Mouse (Mus musculus) stomach, embryonic 14.5 days (tissue): ENCODE data around the gene Zfp143. TPM values are rescaled to one million over a fixed set of nuclear protein-coding genes. Genes with fewer than 3 reads are reported as not detected.

Experiments
- ATAC-seq: fragments of 200-750 bp; cut with Nextera tagmentation; 2 replicates; pipeline ENCODE4 v1.8.0; 2017; ENCODE audit warnings: low read depth, moderate TSS enrichment; ENCODE audit not compliant: insufficient number of reproducible peaks, insufficient read depth, low FRiP score
- H3K27ac ChIP-seq: fragments of 300-500 bp; sonication (generic); 2 replicates; pipeline ENCODE4 v1.5.1; 2014; ENCODE audit warnings: mild to moderate bottlenecking, low read length, moderate library complexity, mixed read lengths
- H3K27me3 ChIP-seq: fragments of 300-500 bp; sonication (generic); 2 replicates; pipeline ENCODE4 v1.6.1; 2014; ENCODE audit warnings: low read length, control low read depth, mixed read lengths; ENCODE audit not compliant: control insufficient read depth, insufficient read depth
- H3K36me3 ChIP-seq: fragments of 300-500 bp; sonication (generic); 2 replicates; pipeline ENCODE4 v1.6.1; 2014; ENCODE audit warnings: mild to moderate bottlenecking, control low read depth, low read length, moderate library complexity, mixed read lengths; ENCODE audit not compliant: control insufficient read depth, insufficient read depth
- H3K4me1 ChIP-seq: fragments of 300-500 bp; sonication (generic); 2 replicates; pipeline ENCODE4 v1.6.1; 2014; ENCODE audit warnings: low read length, control low read depth, mixed read lengths; ENCODE audit not compliant: control insufficient read depth, insufficient read depth
- H3K4me2 ChIP-seq: fragments of 300-500 bp; sonication (generic); replicated peaks from 2 replicates; pipeline ENCODE4 v1.6.1; 2014; ENCODE audit warnings: low read depth, low read length, control low read depth
- H3K4me3 ChIP-seq: fragments of 300-500 bp; sonication (generic); 2 replicates; pipeline ENCODE4 v1.5.1; 2014; ENCODE audit warnings: low read depth, low read length, control low read depth
- H3K9ac ChIP-seq: fragments of 300-500 bp; sonication (generic); replicated peaks from 2 replicates; pipeline ENCODE4 v1.6.1; 2014; ENCODE audit warnings: low read depth, mild to moderate bottlenecking, control low read depth, low read length, moderate library complexity, mixed read lengths
- H3K9me3 ChIP-seq: fragments of 300-500 bp; sonication (generic); 2 replicates; pipeline ENCODE4 v1.6.1; 2016; ENCODE audit warnings: low read depth, low read length, control low read depth; ENCODE audit not compliant: control insufficient read depth
- WGBS: fragments of 180-500 bp; shearing (Covaris S2); extraction: QIAGEN DNeasy Blood & Tissue Kit; methylation state at CpG from one replicate; pipeline ENCODE4 v1.1.7; 2014; 5-methylcytosine and 5-hydroxymethylcytosine counted together
- polyA plus RNA-seq: library from polyadenylated mRNA; unstranded; fragments of >200 nt; fragmentation: Nextera tagmentation; extraction: Ambion mirVana; gene quantifications from 2 replicates; pipeline ENCODE4 v1.2.1, GENCODE M21; 2014

Gene Zfp143
- polyA plus RNA-seq, 1 experiment from 2014 or later: 18.2 TPM

DNA sequence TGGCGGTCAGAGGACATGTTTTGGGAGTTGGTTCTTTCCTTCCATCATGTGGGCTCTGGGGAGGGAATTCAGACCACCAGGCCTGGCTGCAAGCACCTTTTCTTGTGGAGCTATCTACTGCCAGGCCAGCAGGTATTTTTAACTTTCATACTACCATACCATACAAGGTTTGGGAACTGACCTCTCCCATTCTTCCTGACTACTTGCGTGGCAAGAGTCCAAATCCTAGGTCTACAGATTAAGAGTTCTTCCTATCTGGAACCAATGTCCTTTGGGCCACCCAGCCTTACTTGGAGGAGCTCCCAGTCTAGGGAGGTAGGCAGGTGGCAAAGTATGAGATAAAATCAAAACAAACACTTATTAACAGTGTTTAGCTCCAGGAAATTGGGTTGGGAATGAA lies 57.4 kb downstream of the Zfp143 start:
- no peak overlapping the region for H3K27ac ChIP-seq
- no peaks in the 10 kb centered on the region for H3K27me3 ChIP-seq
- WGBS: 77% methylated on average over 2 of the region's 2 CpGs
- no peak for ATAC-seq
- H3K9me3 ChIP-seq: no peaks in the 10 kb centered on the region
- H3K4me3 ChIP-seq: no peak overlapping the region
- no peak overlapping the region for H3K9ac ChIP-seq
- no peaks in the 10 kb centered on the region for H3K4me1 ChIP-seq
- no peak overlapping the region for H3K4me2 ChIP-seq
- no peaks in the 10 kb centered on the region for H3K36me3 ChIP-seq

DNA sequence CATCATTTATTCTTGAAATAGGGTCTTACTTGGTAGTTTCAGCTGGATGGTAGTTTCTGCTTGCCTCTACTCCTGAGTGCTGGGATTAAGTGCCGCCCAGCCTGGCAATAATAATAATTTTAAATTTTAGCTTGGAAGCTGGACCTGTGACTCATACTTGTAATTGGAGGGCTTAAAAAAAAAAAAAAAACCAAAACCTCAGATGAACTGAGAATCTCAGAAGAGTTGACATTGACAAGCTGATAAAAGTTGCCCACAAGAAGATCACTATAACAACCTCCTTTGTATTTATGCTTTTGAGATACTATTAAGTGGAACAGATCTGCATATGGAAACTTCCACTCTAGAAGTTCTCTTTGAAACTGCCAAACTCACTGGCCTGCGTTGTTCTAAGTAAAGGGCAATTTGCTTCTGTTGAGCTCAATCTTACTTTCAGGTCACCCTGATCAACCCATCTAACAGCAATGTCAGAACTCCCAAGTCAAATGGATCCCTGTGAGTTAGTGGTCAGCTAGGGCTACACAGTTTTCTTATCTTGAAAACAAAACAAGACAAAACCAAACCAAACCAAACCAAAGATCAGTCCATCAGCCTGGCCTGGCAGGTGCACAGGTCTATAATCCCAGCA lies 59.3 kb downstream of the Zfp143 start:
- H3K27ac ChIP-seq: 0 out of 2 replicates have a peak overlapping the region, but pooled peaks have one; percentile 15
- ATAC-seq: no peak
- 75% methylated on average over 2 of the region's 2 CpGs for WGBS
- H3K4me3 ChIP-seq: no peak overlapping the region
- no peak overlapping the region for H3K9ac ChIP-seq
- H3K36me3 ChIP-seq: no peaks in the 10 kb centered on the region
- peak overlapping the region; percentile 49 for H3K4me2 ChIP-seq
- no peaks in the 10 kb centered on the region for H3K27me3 ChIP-seq
- H3K9me3 ChIP-seq: no peaks in the 10 kb centered on the region
- H3K4me1 ChIP-seq: 0 out of 2 replicates have a peak, but pooled peaks cover 6% of the 10 kb centered on the region

DNA sequence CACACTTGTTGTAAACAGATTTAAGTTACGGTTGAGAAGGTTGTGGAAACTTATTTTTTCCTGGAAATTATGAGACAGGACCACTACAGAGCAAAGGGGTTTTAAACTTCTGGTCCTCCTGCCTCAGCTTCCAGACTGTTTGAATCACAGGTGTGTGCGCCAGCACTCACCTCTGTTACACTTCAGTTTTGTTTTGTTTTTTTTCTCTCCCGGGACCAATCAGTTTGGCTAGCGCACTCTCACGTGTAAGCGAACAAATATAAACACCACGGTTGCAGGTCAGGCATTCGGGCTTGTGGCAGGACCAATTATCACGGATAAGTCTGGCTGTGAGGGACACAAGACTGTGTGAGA lies 60.1 kb downstream of the Zfp143 start:
- no peak for ATAC-seq
- WGBS: under 1% methylated on average over 9 of the region's 9 CpGs

DNA sequence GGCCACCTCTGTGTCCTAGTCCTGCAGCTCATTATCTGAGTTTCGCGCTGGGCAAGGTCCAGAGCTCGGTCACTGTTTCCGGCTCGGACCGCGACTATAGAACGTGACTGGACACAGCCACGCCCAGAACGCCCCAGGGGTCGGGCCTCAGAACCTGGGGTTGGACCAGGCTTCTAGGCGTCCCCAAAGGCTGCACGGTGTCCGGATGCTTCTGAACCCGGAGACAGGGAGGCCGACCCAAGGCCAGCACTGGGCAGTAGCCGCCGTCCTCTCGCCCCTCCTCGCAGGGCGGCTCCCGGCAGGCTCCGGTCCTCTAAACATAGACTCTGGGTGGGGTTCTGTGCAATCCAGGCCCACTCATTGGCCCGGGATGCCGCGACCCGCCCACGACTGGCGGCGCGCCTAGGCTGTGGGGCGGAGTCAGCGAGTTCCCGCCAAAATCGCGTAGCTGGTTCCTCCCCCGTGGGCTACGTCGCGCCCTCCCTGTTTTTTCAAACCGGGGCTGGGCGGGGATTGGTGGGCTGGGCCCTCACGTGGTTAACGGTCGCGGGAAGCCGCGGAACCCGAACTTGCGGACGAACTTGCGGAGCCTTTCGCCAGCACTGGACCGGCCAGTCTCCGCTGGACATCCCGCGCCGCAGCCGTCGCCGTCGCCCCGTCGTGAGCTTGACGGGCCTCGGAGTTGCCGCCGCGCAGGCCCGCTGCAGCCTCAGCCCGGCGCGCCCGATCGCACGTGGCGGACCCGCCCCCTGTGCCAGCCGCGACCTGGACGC lies 60.7 kb downstream of the Zfp143 start, which contains the start of gene Wee1:
Gene Wee1, plus strand, starts transcription at position 531 of the 773 bp plus-strand sequence.
- H3K4me2 ChIP-seq: peak within 1 kb of the TSS; percentile 63
- under 1% methylated on average over 81 of the region's 81 CpGs for WGBS
- H3K9ac ChIP-seq: peak within 1 kb of the TSS; percentile 81
- H3K27ac ChIP-seq: peak within 1 kb of the TSS; percentile 95
- 0 out of 2 replicates have a peak, but pooled peaks cover 6% of the 10 kb centered on the region for H3K4me1 ChIP-seq
- no peaks in the 10 kb centered on the region for H3K27me3 ChIP-seq
- H3K9me3 ChIP-seq: no peaks in the 10 kb centered on the region
- peak; percentile 98 for ATAC-seq
- H3K4me3 ChIP-seq: peak within 1 kb of the TSS; percentile 97
- H3K36me3 ChIP-seq: 0 out of 2 replicates have a peak, but pooled peaks cover 5% of the 10 kb centered on the region

More for the DNA sequence above, 60.1 kb downstream of the Zfp143 start:
- peak overlapping the region; percentile 95; the same call in 1 of the 2 replicates for H3K27ac ChIP-seq
- H3K9ac ChIP-seq: peak overlapping the region; percentile 41
- no peaks in the 10 kb centered on the region for H3K27me3 ChIP-seq
- peak overlapping the region; percentile 97 for H3K4me3 ChIP-seq
- peak overlapping the region; percentile 49 for H3K4me2 ChIP-seq
- H3K36me3 ChIP-seq: no peaks in the 10 kb centered on the region
- no peaks in the 10 kb centered on the region for H3K9me3 ChIP-seq
- H3K4me1 ChIP-seq: 0 out of 2 replicates have a peak, but pooled peaks cover 6% of the 10 kb centered on the region

DNA sequence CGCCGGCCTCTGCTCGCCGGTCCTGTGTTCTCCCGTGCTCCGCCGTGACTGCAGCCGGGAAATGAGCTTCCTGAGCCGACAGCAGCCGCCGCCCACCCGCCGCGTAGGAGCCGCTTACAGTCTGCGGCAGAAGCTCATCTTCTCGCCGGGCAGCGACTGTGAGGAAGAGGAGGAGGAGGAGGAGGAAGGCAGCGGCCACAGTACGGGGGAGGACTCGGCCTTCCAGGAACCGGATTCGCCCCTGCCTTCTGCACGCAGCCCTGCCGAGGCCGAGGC lies 61.2 kb downstream of the Zfp143 start:
- Histone ChIP-seq H3K27ac (peak overlapping the region; percentile 95), H3K36me3 (0 out of 2 replicates have a peak, but pooled peaks cover 5% of the 10 kb centered on the region), H3K4me3 (peak overlapping the region; percentile 97), H3K9ac (peak overlapping the region; percentile 81), H3K4me2 (peak overlapping the region; percentile 63), H3K4me1 (0 out of 2 replicates have a peak, but pooled peaks cover 6% of the 10 kb centered on the region), H3K9me3 (no peaks in the 10 kb centered on the region), H3K27me3 (no peaks in the 10 kb centered on the region)
- ATAC-seq: no peak
- under 1% methylated on average over 27 of the region's 27 CpGs for whole genome bisulfite sequencing

DNA sequence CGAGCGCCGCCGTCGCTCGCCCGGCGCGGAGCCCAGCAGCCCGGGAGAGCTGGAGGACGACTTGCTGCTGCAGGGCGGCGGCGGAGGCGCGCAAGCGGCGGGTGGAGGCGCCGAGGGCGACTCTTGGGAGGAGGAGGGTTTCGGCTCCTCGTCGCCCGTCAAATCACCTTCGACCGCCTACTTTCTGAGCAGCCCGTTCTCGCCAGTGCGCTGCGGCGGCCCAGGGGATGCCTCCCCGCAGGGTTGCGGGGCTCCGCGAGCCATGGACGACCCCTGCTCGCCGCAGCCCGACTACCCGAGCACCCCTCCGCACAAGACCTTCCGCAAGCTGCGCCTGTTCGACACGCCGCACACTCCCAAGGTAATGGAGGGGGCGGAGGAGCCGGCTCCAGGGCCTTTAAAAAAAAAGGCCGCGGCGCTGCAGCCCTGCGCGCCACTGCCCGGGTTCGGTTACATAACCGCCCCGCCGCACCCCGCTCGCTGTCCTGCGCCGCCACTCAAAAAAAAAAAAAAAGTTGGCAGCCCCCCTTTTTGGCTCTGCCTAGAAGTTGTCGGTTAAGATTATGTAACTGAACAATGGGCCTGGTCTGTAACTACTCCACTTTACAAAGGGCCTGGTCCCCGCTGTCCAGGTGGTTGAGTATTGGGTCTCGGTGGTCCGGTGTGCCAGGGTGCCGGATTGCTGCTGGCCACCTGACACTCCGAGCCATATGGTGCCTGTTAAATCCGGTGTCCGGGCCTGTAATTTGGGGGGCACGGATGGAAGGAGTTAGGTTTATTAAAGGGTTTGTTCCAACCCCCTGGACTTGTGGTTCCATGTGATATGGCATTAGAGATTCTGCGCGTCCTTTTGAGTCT lies 61.8 kb downstream of the Zfp143 start:
- Histone ChIP-seq H3K9ac (peak overlapping the region; percentile 81), H3K27me3 (no peaks in the 10 kb centered on the region), H3K4me2 (peak overlapping the region; percentile 63), H3K4me3 (peak overlapping the region; percentile 97), H3K27ac (peak overlapping the region; percentile 95), H3K4me1 (0 out of 2 replicates have a peak, but pooled peaks cover 6% of the 10 kb centered on the region), H3K36me3 (peaks cover 10% of the 10 kb centered on the region; the same call in 1 of the 2 replicates), H3K9me3 (no peaks in the 10 kb centered on the region)
- no peak for ATAC-seq
- 0% methylated on average over 74 of the region's 74 CpGs for WGBS

DNA sequence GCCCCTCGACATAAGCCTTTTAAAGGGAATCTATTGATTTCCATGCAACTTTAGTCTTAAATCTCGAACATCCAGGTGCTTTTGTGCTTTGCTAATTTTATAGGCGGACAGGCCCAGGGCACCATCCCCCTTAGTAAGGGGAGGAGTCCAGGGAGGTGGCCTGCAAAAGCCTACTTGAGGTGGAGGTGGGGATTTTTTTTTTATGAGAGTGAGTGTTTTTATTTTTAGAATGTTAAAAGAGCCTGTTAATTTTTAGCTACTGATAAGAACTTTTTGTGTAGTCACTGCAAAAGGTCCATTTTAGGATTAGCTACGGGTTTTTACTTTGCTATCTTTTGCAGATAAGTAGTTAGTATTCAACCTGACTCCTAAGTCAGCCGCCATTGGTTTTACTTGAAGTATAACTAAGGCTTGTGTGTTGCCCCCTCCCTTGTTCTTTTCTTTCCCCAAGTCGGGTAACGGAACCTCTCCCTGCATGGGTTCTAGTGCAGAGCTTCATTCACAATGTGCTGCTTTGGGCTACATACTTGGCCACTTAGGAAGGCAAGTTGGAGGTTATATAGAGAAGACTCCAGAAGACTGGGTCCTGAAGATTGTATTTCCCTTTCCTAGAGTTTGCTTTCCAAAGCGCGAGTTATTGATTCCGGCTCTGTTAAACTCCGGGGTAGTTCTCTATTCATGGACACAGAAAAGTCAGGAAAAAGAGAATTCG lies 63.0 kb downstream of the Zfp143 start:
- Histone ChIP-seq H3K36me3 (peaks cover 21% of the 10 kb centered on the region), H3K27me3 (no peaks in the 10 kb centered on the region), H3K4me3 (peak overlapping the region; percentile 97), H3K9me3 (no peaks in the 10 kb centered on the region), H3K9ac (peak overlapping the region; percentile 81; the same call in 1 of the 2 replicates), H3K4me2 (peak overlapping the region; percentile 63), H3K4me1 (0 out of 2 replicates have a peak, but pooled peaks cover 6% of the 10 kb centered on the region), H3K27ac (peak overlapping the region; percentile 95; the same call in 1 of the 2 replicates)
- WGBS: 39% methylated on average over 12 of the region's 12 CpGs
- ATAC-seq: no peak
